Mouse (Mus musculus) bone marrow macrophage, adult 2 months (primary cell): ENCODE results near the gene Cacna2d3.

ENCODE experiments used
- CTCF ChIP-seq: IDR thresholded peaks from 2 replicates; pipeline ENCODE4 v1.5.1; 2012; ENCODE audit warnings: low read depth, mild to moderate bottlenecking, low read length, moderate library complexity
- POLR2A ChIP-seq: IDR thresholded peaks from 2 replicates; pipeline ENCODE4 v1.6.1; 2012; ENCODE audit warnings: mild to moderate bottlenecking, low read depth, low read length, borderline replicate concordance

- TF ChIP-seq CTCF = no peak
- no peak for TF ChIP-seq POLR2A
Observed at GRCm38 (mm10) chr14:29589628-29590027, 132.0 kb downstream of the Cacna2d3 start.
